In genomic region chr4:130672161-130672560, GRCm38 (mm10) we compare ENCODE assay signal across 27 mouse cellular contexts. TPM values are rescaled to one million over a fixed set of nuclear protein-coding genes. Genes with fewer than 3 reads are reported as not detected.
DNase-seq lines count a peak whose midpoint lies in the region; ATAC-seq and TF ChIP-seq lines count a peak whose summit lies in the region.
"Had no signal": no experiment of that assay in that cellular context is flagged by ENCODE, and none has a peak within 500 bp of the region (broad histone marks: within the 10 kb centered on the region; RNA-seq: fewer than 3 reads in every experiment).

No protein-coding gene starts in this region.

- H3K9ac ChIP-seq in heart, embryonic 15.5 days, result 0 out of 2 replicates have a peak overlapping the region, but pooled peaks have one; percentile 15
- H3K9ac ChIP-seq: embryonic facial prominence, embryonic 15.5 days; heart, embryonic 12.5 days; hindbrain, embryonic 13.5 days; limb, embryonic 13.5 days; midbrain, embryonic 12.5 days; neural tube, embryonic 13.5 days had no signal

- no peak for TF ChIP-seq CTCF in lung, adult 2 months (IDR thresholded peaks at IDR 0.05; ENCODE audit: insufficient read depth, low read length)

- no peak overlapping the region for H3K4me3 ChIP-seq in heart, embryonic 15.5 days
- no peak overlapping the region for H3K4me3 ChIP-seq in lung, adult 2 months (replicated peaks; ENCODE audit: extremely low read depth, low read depth, low read length)
- H3K4me3 ChIP-seq: embryonic facial prominence, embryonic 10.5 days; embryonic facial prominence, embryonic 15.5 days; heart, embryonic 12.5 days; hindbrain, embryonic 13.5 days; limb, embryonic 13.5 days; midbrain, embryonic 12.5 days; neural tube, embryonic 13.5 days had no signal

- no peak for TF ChIP-seq POLR2A in lung, adult 2 months (IDR thresholded peaks at IDR 0.05; ENCODE audit: borderline replicate concordance, extremely low read depth, low read depth, low read length)

- H3K9me3 ChIP-seq in heart, embryonic 15.5 days (replicated peaks), result no peaks in the 10 kb centered on the region
- H3K9me3 ChIP-seq: embryonic facial prominence, embryonic 10.5 days; embryonic facial prominence, embryonic 15.5 days; heart, embryonic 12.5 days; hindbrain, embryonic 13.5 days; limb, embryonic 13.5 days; midbrain, embryonic 12.5 days; neural tube, embryonic 13.5 days had no signal

- H3K27me3 ChIP-seq in heart, embryonic 15.5 days, result no peaks in the 10 kb centered on the region
- H3K27me3 ChIP-seq: embryonic facial prominence, embryonic 15.5 days; heart, embryonic 12.5 days; hindbrain, embryonic 13.5 days; limb, embryonic 13.5 days; midbrain, embryonic 12.5 days; neural tube, embryonic 13.5 days had no signal

- H3K27ac ChIP-seq in heart, embryonic 15.5 days, result no peak overlapping the region
- H3K27ac ChIP-seq: embryonic facial prominence, embryonic 10.5 days; embryonic facial prominence, embryonic 15.5 days; hindbrain, embryonic 13.5 days; kidney, postnatal 0 days; limb, embryonic 13.5 days; midbrain, embryonic 12.5 days; neural tube, embryonic 13.5 days had no signal

- peaks cover 44% of the 10 kb centered on the region for H3K36me3 ChIP-seq in heart, embryonic 15.5 days

- intact Hi-C loops in heart, postnatal 25 days (cut with DNase I), result no loop called here

- ATAC-seq in heart, embryonic 15.5 days (replicated peaks; ENCODE audit: insufficient number of reproducible peaks, insufficient read depth, low FRiP score, low read depth), result no peak
- no peak for ATAC-seq in cerebellum, adult (ENCODE audit: insufficient number of reproducible peaks, low FRiP score, low TSS enrichment)
- ATAC-seq: activated CD4-positive, CD25-positive, alpha-beta regulatory T cell, adult 4 months; forebrain, embryonic 14.5 days; intestine, embryonic 16.5 days had no signal

- no peak for DNase-seq in heart, postnatal 25 days (ENCODE audit: low spot score)
- DNase-seq in lung, adult 18-20 months, result peak; percentile 27 to 69
- DNase-seq in lung, postnatal 4 days, result no peak
- peak; percentile 23 for DNase-seq in lung, adult 2 months
- DNase-seq in lung, postnatal 25 days (ENCODE audit: low spot score), result peak; percentile 56
- DNase-seq in adrenal gland, adult 18-20 months (ENCODE audit: low spot score in 2 of 2), result no peak
- DNase-seq: adrenal gland, adult 8-10 months; cerebellum, adult 8-10 months; cerebellum, postnatal 25 days; gastrocnemius, postnatal 14 days; heart, postnatal 36 days; kidney, adult 8-10 months; thymus, adult 2 months; thymus, postnatal 36 days had no signal

- no peak overlapping the region for H3K4me2 ChIP-seq in heart, embryonic 15.5 days
- H3K4me2 ChIP-seq: embryonic facial prominence, embryonic 15.5 days; heart, embryonic 12.5 days; hindbrain, embryonic 13.5 days; limb, embryonic 13.5 days; midbrain, embryonic 12.5 days; neural tube, embryonic 13.5 days had no signal

- H3K4me1 ChIP-seq in heart, embryonic 15.5 days (replicated peaks), result peaks cover 29% of the 10 kb centered on the region
- H3K4me1 ChIP-seq in lung, adult 2 months (ENCODE audit: control insufficient read depth, insufficient read depth, low read length), result peaks cover 23% of the 10 kb centered on the region

RNA-seq across cellular contexts. Expression of gene Pum1, which starts 9.0 kb away (rescaled TPM):
- polyA plus RNA-seq in heart, embryonic 15.5 days (2015; fragmentation: Nextera tagmentation; extraction: Ambion mirVana), result 46.8 and 57.9 TPM in 2 replicates
- total RNA-seq in heart, postnatal 25 days (2021), result 10 to 100 TPM; 56.6 to 62.0 TPM
- polyA plus RNA-seq in lung, adult 2 months (2012; rRNA removed), result 54.7 and 57.0 TPM in 2 replicates
- total RNA-seq in adrenal gland, adult 18-20 months (2021), result 10 to 100 TPM; 68.9 to 79.0 TPM

Comparison
In these comparisons a context has a peak if more than half of its experiments do, and no peak if none do; other contexts are left out.
1. DNase-seq: peak in lung, adult 18-20 months (2 of 2), lung, adult 2 months (single experiment) and lung, postnatal 25 days (single experiment); none in heart, postnatal 25 days (single experiment), lung, postnatal 4 days (0 of 2) and adrenal gland, adult 18-20 months (0 of 2).